Mouse (Mus musculus) forebrain, embryonic 13.5 days (tissue): ENCODE measurements around the gene Cdhr4. TPM values are rescaled to one million over a fixed set of nuclear protein-coding genes. Genes with fewer than 3 reads are reported as not detected.

Source experiments
- ATAC-seq: fragments of 200-750 bp; cut with Nextera tagmentation; 2 replicates; pipeline ENCODE4 v1.8.0; 2017
- H3K27ac ChIP-seq: fragments of 300-500 bp; sonication (generic); 2 replicates; pipeline ENCODE4 v1.5.1; 2015; ENCODE audit warnings: inconsistent platforms, mild to moderate bottlenecking, moderate library complexity
- H3K27me3 ChIP-seq: fragments of 300-500 bp; sonication (generic); 2 replicates; pipeline ENCODE4 v1.6.1; 2015; ENCODE audit warnings: mild to moderate bottlenecking, inconsistent platforms
- H3K36me3 ChIP-seq: fragments of 300-500 bp; sonication (generic); 2 replicates; pipeline ENCODE4 v1.6.1; 2015; ENCODE audit warnings: mild to moderate bottlenecking, inconsistent platforms; ENCODE audit not compliant: poor library complexity, severe bottlenecking
- H3K4me1 ChIP-seq: fragments of 300-500 bp; sonication (generic); 2 replicates; pipeline ENCODE4 v1.6.1; 2015; ENCODE audit warnings: inconsistent platforms
- H3K4me2 ChIP-seq: fragments of 300-500 bp; sonication (generic); 2 replicates; pipeline ENCODE4 v1.6.1; 2015; ENCODE audit warnings: inconsistent platforms, mild to moderate bottlenecking, moderate library complexity
- H3K4me3 ChIP-seq: fragments of 300-500 bp; sonication (generic); 2 replicates; pipeline ENCODE4 v1.5.1; 2015; ENCODE audit warnings: mild to moderate bottlenecking, inconsistent platforms
- H3K9ac ChIP-seq: fragments of 300-500 bp; sonication (generic); 2 replicates; pipeline ENCODE4 v1.6.1; 2015; ENCODE audit warnings: mild to moderate bottlenecking, inconsistent platforms
- H3K9me3 ChIP-seq: fragments of 300-500 bp; sonication (generic); replicated peaks from 2 replicates; pipeline ENCODE4 v1.6.1; 2016; ENCODE audit warnings: inconsistent platforms
- WGBS: fragments of 180-500 bp; shearing (Covaris S2); methylation state at CpG from one replicate; pipeline ENCODE4 v1.1.7; 2015; 5-methylcytosine and 5-hydroxymethylcytosine counted together
- polyA plus RNA-seq: library from polyadenylated mRNA; unstranded; fragments of >200 nt; fragmentation: Nextera tagmentation; extraction: Ambion mirVana; gene quantifications from 2 replicates; pipeline ENCODE4 v1.2.1, GENCODE M21; 2015

Cdhr4 gene
- 0.69 and 1.3 TPM in 2 replicates for polyA plus RNA-seq

- no peak for ATAC-seq
- no peak within 1 kb of the TSS for H3K4me3 ChIP-seq
- no peaks in the 10 kb centered on the region for H3K9me3 ChIP-seq
- H3K36me3 ChIP-seq, result no peaks in the 10 kb centered on the region
- H3K27ac ChIP-seq, result no peak within 1 kb of the TSS
- 68% methylated on average over 2 of the region's 2 CpGs for WGBS
- 0 out of 2 replicates have a peak within 1 kb of the TSS, but pooled peaks have one; percentile 5 for H3K9ac ChIP-seq
- no peak within 1 kb of the TSS for H3K4me2 ChIP-seq
- H3K27me3 ChIP-seq, result peaks cover 4% of the 10 kb centered on the region
- H3K4me1 ChIP-seq, result no peaks in the 10 kb centered on the region
Observed at GRCm38 (mm10) chr9:107992197-107992596, at the start of gene Cdhr4. Gene Cdhr4, plus strand, starts transcription at chr9:107992497.

GRCm38 (mm10) chr9:107947241-107948194 lies 44.8 kb upstream of the Cdhr4 start:
- no peak for ATAC-seq
- Histone ChIP-seq H3K27ac (no peak overlapping the region), H3K4me1 (peaks cover 13% of the 10 kb centered on the region), H3K9me3 (no peaks in the 10 kb centered on the region), H3K4me3 (no peak overlapping the region), H3K36me3 (no peaks in the 10 kb centered on the region), H3K4me2 (no peak overlapping the region), H3K9ac (no peak overlapping the region), H3K27me3 (no peaks in the 10 kb centered on the region)
- 90% methylated on average over 31 of the region's 31 CpGs for WGBS

GRCm38 (mm10) chr9:107949184-107949921 lies 42.9 kb upstream of the Cdhr4 start:
- WGBS, result 80% methylated on average over 13 of the region's 13 CpGs
- Histone ChIP-seq H3K4me2 (no peak overlapping the region), H3K36me3 (no peaks in the 10 kb centered on the region), H3K9me3 (no peaks in the 10 kb centered on the region), H3K27me3 (no peaks in the 10 kb centered on the region), H3K4me3 (no peak overlapping the region), H3K27ac (no peak overlapping the region), H3K9ac (no peak overlapping the region), H3K4me1 (peaks cover 13% of the 10 kb centered on the region)
- no peak for ATAC-seq

- H3K27ac ChIP-seq, result peak within 1 kb of the TSS; percentile 79
- H3K4me1 ChIP-seq, result peaks cover 13% of the 10 kb centered on the region
- no peak for ATAC-seq
- peak within 1 kb of the TSS; percentile 69 for H3K9ac ChIP-seq
- peak within 1 kb of the TSS; percentile 62 for H3K4me3 ChIP-seq
- H3K27me3 ChIP-seq, result no peaks in the 10 kb centered on the region
- no peaks in the 10 kb centered on the region for H3K36me3 ChIP-seq
- H3K9me3 ChIP-seq, result no peaks in the 10 kb centered on the region
- 92% methylated on average over 10 of the region's 10 CpGs for WGBS
- H3K4me2 ChIP-seq, result peak within 1 kb of the TSS; percentile 87
Observed at GRCm38 (mm10) chr9:107949922-107950235, 42.4 kb upstream of the Cdhr4 start, which contains the start of gene Traip. Gene Traip, plus strand, starts transcription at chr9:107950136.

GRCm38 (mm10) chr9:107950460-107951355 lies 41.6 kb upstream of the Cdhr4 start:
- Histone ChIP-seq H3K4me1 (peaks cover 13% of the 10 kb centered on the region), H3K9ac (peak overlapping the region; percentile 69), H3K4me3 (peak overlapping the region; percentile 62), H3K4me2 (peak overlapping the region; percentile 87), H3K36me3 (peaks cover under 1% of the 10 kb centered on the region; the same call in 1 of the 2 replicates), H3K27ac (peak overlapping the region; percentile 79), H3K9me3 (no peaks in the 10 kb centered on the region), H3K27me3 (no peaks in the 10 kb centered on the region)
- 14% methylated on average over 45 of the region's 45 CpGs for WGBS
- peak; percentile 98 for ATAC-seq

GRCm38 (mm10) chr9:107955613-107956289 lies 36.5 kb upstream of the Cdhr4 start:
- no peak overlapping the region for H3K4me2 ChIP-seq
- H3K9me3 ChIP-seq, result no peaks in the 10 kb centered on the region
- no peak overlapping the region for H3K27ac ChIP-seq
- H3K4me1 ChIP-seq, result peaks cover 13% of the 10 kb centered on the region
- 86% methylated on average over 6 of the region's 6 CpGs for WGBS
- H3K9ac ChIP-seq, result no peak overlapping the region
- H3K4me3 ChIP-seq, result no peak overlapping the region
- H3K27me3 ChIP-seq, result no peaks in the 10 kb centered on the region
- no peak for ATAC-seq
- H3K36me3 ChIP-seq, result peaks cover 43% of the 10 kb centered on the region

- no peak for ATAC-seq
- H3K9ac ChIP-seq, result no peak overlapping the region
- no peak overlapping the region for H3K27ac ChIP-seq
- H3K4me2 ChIP-seq, result no peak overlapping the region
- whole genome bisulfite sequencing, result 28% methylated on average over 6 of the region's 6 CpGs
- H3K4me3 ChIP-seq, result no peak overlapping the region
- no peaks in the 10 kb centered on the region for H3K27me3 ChIP-seq
- H3K9me3 ChIP-seq, result no peaks in the 10 kb centered on the region
- H3K36me3 ChIP-seq, result peaks cover 55% of the 10 kb centered on the region
- peaks cover 12% of the 10 kb centered on the region for H3K4me1 ChIP-seq
Observed at GRCm38 (mm10) chr9:107957141-107957540, 35.2 kb upstream of the Cdhr4 start.

- no peak overlapping the region for H3K4me3 ChIP-seq
- no peaks in the 10 kb centered on the region for H3K27me3 ChIP-seq
- no peak for ATAC-seq
- no peak overlapping the region for H3K27ac ChIP-seq
- H3K9me3 ChIP-seq, result no peaks in the 10 kb centered on the region
- peaks cover 80% of the 10 kb centered on the region for H3K36me3 ChIP-seq
- H3K4me2 ChIP-seq, result no peak overlapping the region
- H3K4me1 ChIP-seq, result peaks cover 11% of the 10 kb centered on the region
- WGBS, result 79% methylated on average over 6 of the region's 6 CpGs
- H3K9ac ChIP-seq, result no peak overlapping the region
Observed at GRCm38 (mm10) chr9:107959896-107960295, 32.4 kb upstream of the Cdhr4 start.

GRCm38 (mm10) chr9:107960928-107961327 lies 31.4 kb upstream of the Cdhr4 start:
- Histone ChIP-seq H3K27ac (peak overlapping the region; percentile 66), H3K9me3 (no peaks in the 10 kb centered on the region), H3K4me2 (peak overlapping the region; percentile 10; the same call in 1 of the 2 replicates), H3K27me3 (no peaks in the 10 kb centered on the region), H3K4me3 (no peak overlapping the region), H3K9ac (0 out of 2 replicates have a peak overlapping the region, but pooled peaks have one; percentile 21), H3K4me1 (peaks cover 11% of the 10 kb centered on the region), H3K36me3 (peaks cover 82% of the 10 kb centered on the region)
- no peak for ATAC-seq
- 70% methylated on average over 4 of the region's 4 CpGs for WGBS

- Histone ChIP-seq H3K4me3 (no peak overlapping the region), H3K4me1 (peaks cover 11% of the 10 kb centered on the region), H3K27ac (peak overlapping the region; percentile 74), H3K27me3 (no peaks in the 10 kb centered on the region), H3K9ac (0 out of 2 replicates have a peak overlapping the region, but pooled peaks have one; percentile 21), H3K4me2 (peak overlapping the region; percentile 10; the same call in 1 of the 2 replicates), H3K36me3 (peaks cover 79% of the 10 kb centered on the region), H3K9me3 (no peaks in the 10 kb centered on the region)
- ATAC-seq, result peak; percentile 68; the same call in 1 of the 2 replicates
- WGBS, result 74% methylated on average over 10 of the region's 10 CpGs
Observed at GRCm38 (mm10) chr9:107961351-107961762, 30.9 kb upstream of the Cdhr4 start.

- WGBS, result 39% methylated on average over 5 of the region's 5 CpGs
- no peaks in the 10 kb centered on the region for H3K9me3 ChIP-seq
- peaks cover 74% of the 10 kb centered on the region for H3K36me3 ChIP-seq
- no peak overlapping the region for H3K4me2 ChIP-seq
- no peaks in the 10 kb centered on the region for H3K27me3 ChIP-seq
- H3K27ac ChIP-seq, result peak overlapping the region; percentile 74
- no peak overlapping the region for H3K4me3 ChIP-seq
- H3K4me1 ChIP-seq, result peaks cover 11% of the 10 kb centered on the region
- H3K9ac ChIP-seq, result peak overlapping the region; percentile 14; the same call in 1 of the 2 replicates
- ATAC-seq, result peak; percentile 52
Observed at GRCm38 (mm10) chr9:107961881-107962280, 30.4 kb upstream of the Cdhr4 start.
